Mouse (Mus musculus): ENCODE results near the gene Gsta3. TPM values are rescaled to one million over a fixed set of nuclear protein-coding genes. Genes with fewer than 3 reads are reported as not detected.
"Not testable (repeated sequence)": the region's sequence is repeated elsewhere in the genome, so short reads cannot be mapped to it uniquely, and the experiment has no call there.

Gene Gsta3
- polyA plus RNA-seq, 1 experiment from 2014 or later, result 0.25 TPM

DNA sequence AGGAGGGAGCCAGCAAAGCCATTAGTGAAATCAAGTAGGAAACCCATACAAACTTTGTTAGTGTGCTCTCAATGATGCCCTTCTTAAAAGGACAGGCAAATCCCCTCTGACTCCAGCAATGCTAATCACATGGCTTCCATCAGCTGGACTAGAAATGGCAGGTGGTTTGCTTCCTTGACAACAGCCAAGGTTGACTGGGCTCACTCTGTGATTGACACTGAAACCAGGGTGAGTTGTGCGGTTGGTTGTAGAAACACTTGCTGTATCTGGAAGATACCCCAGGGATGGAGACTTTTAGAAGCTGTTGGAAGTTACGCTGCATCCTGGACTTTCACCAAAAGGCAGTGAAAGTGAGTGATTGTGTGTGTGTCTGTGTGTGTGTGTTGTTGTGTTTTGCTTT is 44.3 kb downstream of the Gsta3 start:
- not testable (repeated sequence) for H3K9ac ChIP-seq; H3K27ac ChIP-seq; ATAC-seq (replicated peaks); H3K9me3 ChIP-seq; H3K4me2 ChIP-seq; H3K36me3 ChIP-seq (replicated peaks); H3K27me3 ChIP-seq (replicated peaks); H3K4me3 ChIP-seq; H3K4me1 ChIP-seq
- 55% methylated on average over 2 of the region's 2 CpGs for WGBS

DNA sequence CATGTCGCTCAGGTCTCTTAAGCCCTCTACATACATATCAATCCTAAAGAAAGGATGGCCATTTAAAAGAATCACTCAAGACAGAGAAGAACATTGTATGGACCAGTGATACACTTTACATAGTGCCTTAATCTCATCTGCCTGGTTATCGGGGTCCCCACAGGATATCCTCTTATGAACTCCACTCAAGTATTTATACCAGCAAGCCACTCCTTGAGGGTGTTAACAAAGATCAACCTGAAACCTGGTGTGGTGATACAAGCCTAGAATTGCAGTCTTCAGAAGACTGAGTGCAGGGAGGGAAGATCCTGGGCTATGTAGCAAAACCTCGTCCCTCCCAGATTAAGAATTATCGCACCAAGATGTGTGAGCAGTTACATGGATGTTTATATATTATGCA is 51.0 kb downstream of the Gsta3 start:
- H3K9me3 ChIP-seq, result no peaks in the 10 kb centered on the region
- H3K4me3 ChIP-seq, result no peak overlapping the region
- no peaks in the 10 kb centered on the region for H3K27me3 ChIP-seq (replicated peaks)
- 95% methylated on average over 4 of the region's 4 CpGs for WGBS
- H3K27ac ChIP-seq, result no peak overlapping the region
- H3K9ac ChIP-seq, result no peak overlapping the region
- ATAC-seq (replicated peaks), result no peak
- no peaks in the 10 kb centered on the region for H3K4me1 ChIP-seq
- no peaks in the 10 kb centered on the region for H3K36me3 ChIP-seq (replicated peaks)
- no peak overlapping the region for H3K4me2 ChIP-seq

DNA sequence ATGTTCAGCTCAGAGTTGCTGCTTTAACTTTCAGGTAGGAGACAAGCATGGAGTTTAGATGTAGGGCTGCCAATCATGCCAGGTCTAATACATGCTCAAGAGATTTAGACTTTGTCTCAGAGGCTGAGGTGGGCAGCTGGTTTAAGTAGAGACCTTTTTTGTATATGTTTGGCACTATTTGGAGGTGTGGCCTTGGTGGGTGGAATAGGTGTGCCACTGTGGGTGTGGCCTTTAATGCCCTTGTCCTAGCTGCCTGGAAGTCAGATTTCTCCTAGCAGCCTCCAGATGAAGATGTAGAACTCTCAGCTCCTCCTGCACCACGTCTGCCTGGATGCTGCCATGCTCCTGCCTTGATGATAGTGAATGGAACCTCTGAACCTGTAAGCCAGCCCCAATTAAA is 52.2 kb downstream of the Gsta3 start:
- H3K36me3 ChIP-seq (replicated peaks), result no peaks in the 10 kb centered on the region
- no peak overlapping the region for H3K9ac ChIP-seq
- no peaks in the 10 kb centered on the region for H3K4me1 ChIP-seq
- no peaks in the 10 kb centered on the region for H3K9me3 ChIP-seq
- no peak overlapping the region for H3K4me3 ChIP-seq
- no peak overlapping the region for H3K27ac ChIP-seq
- 64% methylated on average over 1 of the region's 1 CpGs for WGBS
- no peak for ATAC-seq (replicated peaks)
- H3K27me3 ChIP-seq (replicated peaks), result no peaks in the 10 kb centered on the region
- H3K4me2 ChIP-seq, result no peak overlapping the region

DNA sequence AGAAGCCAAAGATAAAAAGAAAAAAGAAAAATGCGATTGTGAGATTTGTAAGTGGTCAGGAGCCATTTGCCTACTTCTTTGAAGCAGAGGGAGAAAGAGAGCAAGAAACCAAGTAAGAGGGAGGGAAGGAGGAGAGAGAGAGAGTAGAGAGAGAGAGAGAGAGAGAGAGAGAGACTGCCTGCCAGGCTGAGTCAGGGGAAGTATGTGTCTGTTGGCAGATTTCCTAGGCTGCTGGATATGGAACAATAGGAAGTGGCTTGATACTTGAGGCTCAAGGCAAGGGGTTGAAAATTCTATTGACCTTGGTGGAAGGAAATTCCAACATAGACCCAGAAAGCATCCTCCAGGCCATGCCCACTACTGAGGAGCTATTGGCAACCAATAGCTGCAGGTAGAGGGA is 55.8 kb downstream of the Gsta3 start:
- no peak for ATAC-seq (replicated peaks)
- 85% methylated on average over 1 of the region's 1 CpGs for WGBS
- H3K4me3 ChIP-seq, result no peak overlapping the region
- no peaks in the 10 kb centered on the region for H3K9me3 ChIP-seq
- no peak overlapping the region for H3K9ac ChIP-seq
- no peaks in the 10 kb centered on the region for H3K4me1 ChIP-seq
- H3K4me2 ChIP-seq, result no peak overlapping the region
- no peak overlapping the region for H3K27ac ChIP-seq
- no peaks in the 10 kb centered on the region for H3K36me3 ChIP-seq (replicated peaks)
- no peaks in the 10 kb centered on the region for H3K27me3 ChIP-seq (replicated peaks)

DNA sequence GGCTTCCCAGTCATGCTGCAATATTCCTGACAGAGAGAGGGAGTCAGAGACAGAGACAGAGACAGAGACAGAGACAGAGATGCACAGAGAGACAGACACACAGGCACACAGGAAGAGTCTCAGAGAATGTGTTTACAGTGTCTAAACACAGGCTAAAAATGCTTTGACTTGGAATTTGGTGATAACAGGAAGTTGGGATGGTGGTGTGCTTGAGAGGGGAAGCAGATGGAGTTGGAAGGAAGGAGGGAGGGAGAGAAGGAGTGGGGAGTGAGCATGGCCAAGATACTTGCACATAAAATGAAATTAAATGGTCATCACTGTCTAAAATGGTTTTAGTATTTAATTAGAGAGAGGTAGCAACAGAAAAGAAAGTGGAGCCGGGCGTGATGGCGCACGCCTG is 57.7 kb downstream of the Gsta3 start:
- H3K4me3 ChIP-seq, result no peak overlapping the region
- no peak overlapping the region for H3K27ac ChIP-seq
- no peaks in the 10 kb centered on the region for H3K27me3 ChIP-seq (replicated peaks)
- no peak overlapping the region for H3K4me2 ChIP-seq
- 95% methylated on average over 4 of the region's 4 CpGs for WGBS
- no peaks in the 10 kb centered on the region for H3K9me3 ChIP-seq
- no peaks in the 10 kb centered on the region for H3K36me3 ChIP-seq (replicated peaks)
- no peaks in the 10 kb centered on the region for H3K4me1 ChIP-seq
- no peak for ATAC-seq (replicated peaks)
- no peak overlapping the region for H3K9ac ChIP-seq

DNA sequence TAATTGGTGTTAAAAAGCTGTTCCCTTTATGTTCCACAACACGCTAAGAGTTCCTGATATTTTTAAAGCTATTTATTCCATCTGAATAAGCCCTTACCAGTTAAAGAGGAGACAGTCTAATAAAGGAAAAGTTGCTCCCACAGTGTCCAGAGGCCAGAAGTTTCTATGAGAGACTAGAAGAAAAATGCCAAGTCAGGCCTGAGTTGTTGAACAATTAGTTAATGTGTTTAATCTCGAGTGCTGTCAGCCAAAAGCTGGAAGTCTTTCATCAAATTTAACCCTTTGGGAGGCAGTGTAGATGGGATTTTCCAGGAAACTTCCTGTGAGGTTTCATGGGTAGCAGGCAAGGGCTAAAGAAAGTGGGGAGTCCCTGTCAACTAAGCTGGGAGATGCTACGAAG is 59.4 kb downstream of the Gsta3 start:
- no peaks in the 10 kb centered on the region for H3K4me1 ChIP-seq
- no peaks in the 10 kb centered on the region for H3K36me3 ChIP-seq (replicated peaks)
- no peak overlapping the region for H3K27ac ChIP-seq
- ATAC-seq (replicated peaks), result no peak
- no peak overlapping the region for H3K4me3 ChIP-seq
- 56% methylated on average over 3 of the region's 3 CpGs for WGBS
- H3K27me3 ChIP-seq (replicated peaks), result no peaks in the 10 kb centered on the region
- no peaks in the 10 kb centered on the region for H3K9me3 ChIP-seq
- H3K4me2 ChIP-seq, result no peak overlapping the region
- no peak overlapping the region for H3K9ac ChIP-seq

DNA sequence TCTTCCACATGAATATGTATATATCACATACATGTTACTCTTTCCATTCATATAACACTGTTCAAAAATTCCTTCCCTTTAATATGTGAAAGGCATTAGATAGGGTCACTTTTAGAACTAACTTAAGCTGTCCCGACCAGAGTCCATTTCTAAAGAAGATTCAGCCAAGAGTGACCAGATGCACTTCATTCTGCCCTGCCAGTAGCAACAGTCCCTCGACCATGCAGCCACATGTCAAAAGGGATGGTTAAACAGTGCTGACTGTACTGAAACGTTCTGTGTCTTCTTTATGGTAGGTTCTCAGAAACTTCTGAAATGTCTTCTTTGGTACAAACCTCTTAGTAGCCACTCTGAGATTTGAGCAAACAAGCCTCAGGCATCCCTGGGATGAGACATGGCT is 61.3 kb downstream of the Gsta3 start:
- Histone ChIP-seq H3K9ac (no peak overlapping the region), H3K9me3 (no peaks in the 10 kb centered on the region), H3K4me1 (no peaks in the 10 kb centered on the region), H3K4me2 (no peak overlapping the region), H3K27me3 (replicated peaks) (no peaks in the 10 kb centered on the region), H3K4me3 (no peak overlapping the region), H3K36me3 (replicated peaks) (no peaks in the 10 kb centered on the region), H3K27ac (no peak overlapping the region)
- no peak for ATAC-seq (replicated peaks)
- 81% methylated on average over 3 of the region's 3 CpGs for WGBS

DNA sequence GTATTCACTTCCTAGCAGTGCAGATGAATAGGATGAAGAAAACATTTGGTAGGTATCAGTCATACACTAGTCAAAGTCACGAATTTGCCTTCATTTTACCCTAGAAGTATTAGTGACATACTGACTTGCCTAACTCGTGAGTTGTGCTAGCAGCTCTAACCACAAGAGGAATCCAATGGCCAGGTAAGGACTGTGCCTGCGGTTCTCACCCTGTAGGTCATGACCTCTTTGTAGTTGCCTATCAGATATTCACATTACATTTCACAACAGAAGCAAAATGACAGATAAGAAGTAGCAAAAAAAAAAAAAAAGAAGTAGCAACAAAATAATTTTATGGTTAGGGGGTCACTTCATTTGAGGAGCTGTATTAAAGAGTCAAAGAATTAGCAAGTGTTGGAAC is 63.8 kb downstream of the Gsta3 start:
- H3K27ac ChIP-seq, result no peak overlapping the region
- 80% methylated on average over 3 of the region's 3 CpGs for WGBS

DNA sequence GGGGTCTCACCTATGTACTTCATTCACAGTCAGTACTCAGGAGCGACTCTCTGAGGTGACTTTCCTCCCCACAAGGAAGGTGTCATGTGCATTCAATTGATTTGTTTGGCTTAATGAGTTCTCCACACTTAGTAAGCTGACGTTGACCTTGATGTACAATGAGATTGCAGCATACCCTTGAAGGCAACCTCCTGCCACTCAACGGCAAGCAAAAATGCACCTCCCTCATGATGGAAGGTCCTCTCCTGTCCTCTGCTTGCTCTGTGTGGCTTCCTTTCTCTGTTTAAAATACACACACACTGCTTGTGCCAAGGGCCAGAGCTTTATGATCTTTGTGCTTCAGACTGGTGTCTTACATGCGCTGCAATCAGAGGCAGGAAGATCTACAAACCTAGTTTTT is 64.3 kb downstream of the Gsta3 start:
- no peak overlapping the region for H3K4me2 ChIP-seq
- no peaks in the 10 kb centered on the region for H3K36me3 ChIP-seq (replicated peaks)
- no peak overlapping the region for H3K27ac ChIP-seq
- no peaks in the 10 kb centered on the region for H3K27me3 ChIP-seq (replicated peaks)
- H3K9me3 ChIP-seq, result no peaks in the 10 kb centered on the region
- no peak overlapping the region for H3K9ac ChIP-seq
- no peak overlapping the region for H3K4me3 ChIP-seq
- H3K4me1 ChIP-seq, result no peaks in the 10 kb centered on the region
- no peak for ATAC-seq (replicated peaks)
- 88% methylated on average over 4 of the region's 4 CpGs for WGBS

More for the DNA sequence above, 63.8 kb downstream of the Gsta3 start:
- ATAC-seq (replicated peaks), result no peak
- Histone ChIP-seq H3K4me3 (no peak overlapping the region), H3K4me2 (no peak overlapping the region), H3K9me3 (no peaks in the 10 kb centered on the region), H3K9ac (no peak overlapping the region), H3K4me1 (no peaks in the 10 kb centered on the region), H3K27me3 (replicated peaks) (no peaks in the 10 kb centered on the region), H3K36me3 (replicated peaks) (no peaks in the 10 kb centered on the region)

DNA sequence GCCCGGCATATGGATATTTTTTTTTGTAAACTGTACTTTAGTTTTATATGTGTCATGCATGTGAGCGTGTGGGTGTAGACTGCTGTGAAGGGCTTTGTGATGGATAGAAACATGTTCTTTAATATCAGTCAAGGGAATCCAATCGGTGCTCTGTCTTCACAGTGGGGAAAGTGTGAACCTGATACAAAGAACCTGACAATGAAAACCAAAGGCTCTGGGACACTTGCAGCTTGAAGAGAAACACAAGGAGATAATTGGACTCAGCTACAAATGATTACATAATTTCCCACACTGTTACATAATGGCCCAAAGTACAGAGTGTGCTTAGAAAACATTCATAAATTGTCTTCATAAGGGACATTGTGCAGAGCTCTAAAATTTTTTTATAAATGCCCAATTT is 65.1 kb downstream of the Gsta3 start:
- Histone ChIP-seq H3K4me1 (no peaks in the 10 kb centered on the region), H3K9ac (no peak overlapping the region), H3K36me3 (replicated peaks) (no peaks in the 10 kb centered on the region), H3K27ac (no peak overlapping the region), H3K27me3 (replicated peaks) (no peaks in the 10 kb centered on the region), H3K4me2 (no peak overlapping the region), H3K9me3 (no peaks in the 10 kb centered on the region), H3K4me3 (no peak overlapping the region)
- ATAC-seq (replicated peaks), result no peak
- 92% methylated on average over 3 of the region's 3 CpGs for WGBS

DNA sequence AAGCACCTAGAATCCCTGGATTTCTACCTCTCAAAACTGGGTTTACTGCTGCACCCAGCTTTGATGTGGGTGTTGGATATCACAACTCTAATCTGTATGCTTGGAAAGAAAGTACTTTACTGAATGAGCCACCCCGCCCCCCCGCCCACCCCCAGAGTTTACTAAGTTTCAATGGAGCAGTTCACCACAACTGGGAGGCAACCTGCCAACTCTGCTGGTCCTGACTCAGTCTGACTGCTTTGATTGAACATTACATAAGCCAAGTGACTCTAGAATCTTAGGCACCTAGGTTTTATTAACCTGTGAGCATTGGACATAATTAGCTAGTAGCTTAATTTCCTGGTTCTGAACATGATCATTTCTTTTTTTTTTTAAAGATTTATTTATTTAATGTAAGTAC is 73.9 kb downstream of the Gsta3 start:
- Histone ChIP-seq H3K4me2 (no peak overlapping the region), H3K4me1 (no peaks in the 10 kb centered on the region), H3K27ac (no peak overlapping the region), H3K9me3 (no peaks in the 10 kb centered on the region), H3K27me3 (replicated peaks) (no peaks in the 10 kb centered on the region), H3K9ac (no peak overlapping the region), H3K36me3 (replicated peaks) (no peaks in the 10 kb centered on the region), H3K4me3 (no peak overlapping the region)
- ATAC-seq (replicated peaks), result no peak
- WGBS, result 93% methylated on average over 2 of the region's 2 CpGs

Measured in midbrain, embryonic 15.5 days (tissue).